Mouse (Mus musculus): Measurements from ENCODE around the gene Cngb1.
"Not testable (repeated sequence)": the region's sequence is repeated elsewhere in the genome, so short reads cannot be mapped to it uniquely, and the experiment has no call there.

Cngb1 gene

DNA sequence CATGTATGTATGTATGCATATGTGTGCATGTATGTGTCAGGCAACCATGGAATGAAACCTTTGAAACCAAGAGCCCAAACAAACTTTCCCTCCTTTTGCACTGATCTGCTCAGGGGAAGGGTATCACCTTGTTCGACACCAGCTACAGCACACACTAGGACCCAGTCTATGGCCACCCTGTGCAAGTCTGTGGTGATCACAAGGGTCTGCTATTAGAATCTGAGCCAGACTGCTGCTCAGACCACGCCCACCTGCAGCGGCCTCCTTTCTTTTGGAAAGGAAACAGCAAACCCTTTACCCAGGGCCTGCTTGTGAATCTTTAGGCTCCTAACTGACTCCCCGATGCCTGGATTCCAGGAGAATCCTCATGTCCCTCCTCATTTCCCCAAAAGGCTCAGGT lies 62.5 kb downstream of the Cngb1 start:
- no peak for DNase-seq

DNA sequence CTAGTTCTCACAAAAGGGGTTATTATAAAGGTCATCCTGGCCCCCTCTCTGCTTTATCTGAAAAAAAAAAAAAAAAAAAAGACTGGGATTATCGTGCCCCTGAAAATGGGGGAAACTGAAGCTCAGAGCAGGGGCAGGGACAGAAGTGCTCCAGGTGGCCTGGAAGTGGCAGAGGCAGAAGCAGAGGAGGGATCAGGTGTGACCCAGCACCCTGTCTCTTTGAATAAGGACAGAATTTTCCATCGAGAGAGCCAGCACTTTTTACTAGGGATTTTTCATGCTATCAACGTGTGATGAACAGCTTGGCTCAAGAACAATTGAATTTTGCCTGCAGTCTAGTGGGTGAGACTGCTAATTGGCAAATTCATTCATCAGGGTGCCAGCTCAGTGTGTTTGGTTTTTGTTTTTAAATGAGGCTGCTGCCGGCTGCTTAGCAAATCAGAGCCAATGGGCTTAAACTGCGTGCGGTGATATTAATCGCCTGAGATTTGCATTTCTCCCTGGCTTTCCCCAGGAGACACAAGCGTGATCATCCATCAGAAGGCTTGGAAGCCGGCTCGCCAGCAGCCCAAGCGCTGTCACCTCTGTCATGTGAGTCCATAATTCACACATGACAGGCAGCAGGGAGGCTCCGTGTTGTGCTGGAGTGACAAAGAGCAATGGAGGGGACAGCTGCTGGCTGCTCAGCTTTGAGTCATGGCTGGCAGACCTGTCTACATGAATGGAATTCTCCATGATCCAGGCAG lies 63.4 kb downstream of the Cngb1 start:
- peak; percentile 37 to 61 for DNase-seq

GRCm38 (mm10) chr8:95242099-95242825 lies 64.1 kb downstream of the Cngb1 start:
- DNase-seq = no peak

DNA sequence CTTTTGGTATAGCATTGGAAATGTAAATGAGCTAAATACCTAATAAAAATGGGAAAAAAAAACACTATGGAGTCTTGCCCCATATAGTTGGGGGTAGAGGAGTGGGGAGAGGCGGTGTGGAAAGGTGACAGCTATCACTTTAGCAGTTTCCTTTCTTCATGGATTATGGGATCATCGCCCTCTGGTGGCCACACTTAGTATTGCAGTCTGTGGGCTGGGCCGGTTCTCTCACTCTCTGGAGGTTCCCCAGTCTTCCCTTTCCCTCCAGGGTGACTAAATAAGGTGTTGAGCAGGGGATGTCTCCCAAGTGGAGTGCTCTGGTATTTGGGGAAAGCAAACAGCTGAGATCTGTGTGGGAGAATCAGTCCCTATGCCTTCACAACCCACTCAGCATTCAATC lies 70.7 kb downstream of the Cngb1 start:
- peak; percentile 86 to 90 for DNase-seq

DNA sequence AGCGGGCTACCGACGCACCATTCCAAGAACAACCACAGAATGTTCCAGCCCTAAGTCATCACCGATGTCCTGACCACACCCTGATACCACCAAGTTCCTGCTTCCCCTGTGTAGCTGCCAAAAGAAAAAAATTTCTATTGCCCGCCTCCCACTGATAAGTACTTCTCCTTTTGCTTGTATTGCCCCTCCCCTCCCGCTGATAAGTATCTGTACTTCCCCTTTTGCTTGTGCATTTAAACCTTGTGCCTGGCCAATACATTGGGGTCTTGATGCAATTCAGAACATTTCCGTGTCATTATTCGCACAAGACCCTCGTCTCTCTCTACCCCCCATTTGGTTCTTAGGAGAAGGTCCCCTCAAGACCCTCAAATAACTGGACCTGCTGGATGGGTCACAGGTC lies 76.3 kb downstream of the Cngb1 start:
- not testable (repeated sequence) for DNase-seq

- no peak for DNase-seq
These were observed 79.3 kb downstream of the Cngb1 start for GRCm38 (mm10) chr8:95227151-95227468.

- DNase-seq = no peak
These were observed 79.9 kb downstream of the Cngb1 start for GRCm38 (mm10) chr8:95226251-95227150.

DNA sequence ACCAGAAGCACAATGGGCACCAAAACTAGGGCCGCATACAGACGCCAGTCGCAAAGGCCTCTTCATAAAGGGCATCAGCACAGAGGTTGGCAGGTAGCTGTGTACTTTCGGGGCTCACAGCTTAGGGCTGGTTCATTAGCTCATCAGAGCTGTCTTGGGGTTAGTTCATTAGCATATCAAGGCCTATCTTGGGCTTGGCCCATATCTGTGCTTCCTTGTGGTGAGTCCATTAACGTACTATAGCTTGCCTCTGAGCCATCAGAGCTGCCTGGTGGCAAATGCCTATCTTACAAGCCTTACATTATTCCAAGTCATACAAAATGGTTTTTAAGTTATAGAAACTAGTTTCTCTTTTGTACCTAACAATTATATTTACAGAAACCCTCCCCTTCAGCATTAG lies 82.4 kb downstream of the Cngb1 start:
- DNase-seq = no peak

DNA sequence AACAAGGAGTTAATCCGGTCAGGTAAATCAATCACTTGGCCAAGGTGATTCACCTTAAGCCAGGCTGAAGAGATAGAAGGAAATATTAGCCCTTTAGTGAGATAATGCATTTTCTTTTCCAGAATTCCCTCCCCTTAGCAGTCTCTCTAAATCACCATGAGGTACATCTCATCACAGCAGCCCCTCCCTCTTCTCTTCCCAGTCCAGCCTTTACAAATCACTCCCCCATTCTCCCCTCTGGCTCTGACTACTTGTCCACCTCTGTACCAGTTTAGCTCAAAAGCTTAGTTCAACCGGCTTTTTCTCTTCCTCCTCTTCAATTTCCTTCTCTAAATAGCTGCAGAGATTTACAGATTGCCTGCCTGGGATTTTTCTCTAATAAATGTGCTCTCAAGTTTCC lies 85.3 kb downstream of the Cngb1 start:
- no peak for DNase-seq

- no peak for DNase-seq
These were observed 85.8 kb downstream of the Cngb1 start for GRCm38 (mm10) chr8:95220571-95220998.

- no peak for DNase-seq
These were observed 86.8 kb downstream of the Cngb1 start for GRCm38 (mm10) chr8:95219623-95220022.

DNA sequence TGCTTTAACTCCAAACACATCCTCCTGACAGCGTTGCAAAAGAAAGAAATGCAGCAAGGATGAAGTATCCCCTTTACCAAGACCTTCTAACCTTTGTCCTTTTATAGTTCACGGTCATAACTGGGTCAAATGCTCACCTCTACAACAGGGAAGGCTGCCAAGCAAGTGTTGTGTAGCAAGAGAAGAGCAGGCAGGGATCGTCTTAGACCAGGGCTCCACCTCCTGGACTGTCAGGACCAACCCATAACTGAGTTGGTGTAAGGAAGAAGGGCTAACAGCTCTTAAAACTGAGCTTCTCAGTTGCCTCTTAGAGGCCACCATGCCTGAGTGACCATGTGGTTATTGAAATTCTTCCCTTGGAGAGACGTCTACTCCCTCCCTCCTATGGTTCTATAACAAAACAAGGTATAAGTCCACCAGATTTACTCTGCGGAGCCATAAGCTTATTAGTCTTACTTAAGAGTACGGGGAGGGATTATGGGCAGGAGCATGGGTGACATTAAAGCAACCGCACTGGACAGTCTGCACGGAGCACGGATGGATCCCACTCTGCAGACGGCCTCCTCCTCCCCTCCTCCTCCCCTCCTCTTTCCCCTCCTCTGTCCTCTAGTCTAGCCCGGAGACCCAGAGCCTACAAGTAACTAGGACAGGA lies 90.5 kb downstream of the Cngb1 start:
- DNase-seq = no peak

DNA sequence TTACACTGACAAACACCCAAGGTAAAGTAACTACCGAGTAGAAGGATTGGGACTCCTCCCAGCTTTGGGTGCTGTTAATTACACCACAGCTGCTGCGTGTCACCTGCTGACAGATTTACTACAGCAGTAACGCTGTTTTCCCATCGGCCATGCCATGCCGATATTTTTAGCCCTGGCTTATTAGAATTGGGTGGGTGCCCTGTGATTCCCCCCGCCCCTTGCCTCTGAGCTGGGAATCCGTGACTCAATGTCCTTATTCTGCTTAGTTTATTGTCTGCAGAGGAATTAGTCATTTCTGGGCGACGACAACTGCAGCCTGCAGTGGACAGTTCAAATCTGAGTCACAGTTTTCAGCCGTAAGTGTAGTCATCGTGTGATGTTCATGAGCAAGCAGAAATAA lies 96.5 kb downstream of the Cngb1 start:
- no peak for DNase-seq

DNA sequence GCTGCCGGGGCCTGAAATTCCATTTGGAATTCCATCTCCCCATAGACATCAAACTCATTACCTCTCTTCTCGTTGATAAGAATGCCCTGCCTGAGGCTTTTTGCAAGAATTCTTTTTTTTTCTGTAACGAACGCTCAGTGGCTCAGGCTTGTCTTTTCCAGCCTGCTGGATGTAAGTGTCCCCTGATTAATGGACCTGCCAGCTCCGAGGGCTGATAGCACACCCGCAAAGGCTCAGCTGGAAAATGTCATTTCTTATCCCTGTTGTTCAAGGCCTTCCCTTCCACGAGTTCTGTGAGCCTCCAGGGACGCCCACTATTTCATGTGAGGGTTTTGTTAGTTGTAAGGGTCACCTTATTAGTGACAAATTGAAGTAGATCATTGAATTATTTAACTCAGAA lies 100.4 kb downstream of the Cngb1 start:
- DNase-seq = no peak

GRCm38 (mm10) chr8:95204039-95204380 lies 102.4 kb downstream of the Cngb1 start:
- peak; percentile 84 to 86 for DNase-seq

DNA sequence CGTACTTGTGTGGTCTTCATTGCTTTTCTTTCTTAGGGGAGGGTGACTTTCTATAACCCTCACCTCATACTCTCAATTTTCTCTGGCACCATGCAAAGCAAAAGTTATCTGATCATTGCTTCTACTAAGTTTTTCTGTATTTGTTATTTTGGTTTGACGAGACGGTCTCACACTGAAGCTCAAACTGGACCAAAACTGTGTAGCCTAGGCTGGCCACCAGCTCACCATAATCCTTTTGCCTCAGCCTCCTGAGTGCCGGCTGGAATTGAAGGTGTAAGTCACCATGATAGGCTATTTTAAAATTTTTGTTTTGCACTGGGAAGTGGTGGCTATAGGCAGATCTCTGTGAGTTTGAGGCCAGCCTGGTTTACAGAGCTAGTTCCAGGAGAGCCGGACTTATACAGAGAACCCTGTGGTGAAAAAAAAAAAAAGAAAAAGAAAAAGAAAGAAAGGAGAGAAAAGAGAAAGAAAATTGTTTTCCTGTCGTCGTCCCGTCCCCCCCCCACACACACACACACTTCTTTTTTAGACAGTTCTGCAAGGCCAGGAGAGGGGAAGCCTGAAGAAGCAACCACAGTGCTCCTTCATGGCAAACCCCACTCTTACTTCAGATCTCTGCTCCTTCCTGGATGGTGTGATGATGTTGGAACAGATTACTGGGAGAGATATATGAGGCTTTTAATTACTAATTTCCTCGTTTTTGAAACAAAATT lies 102.9 kb downstream of the Cngb1 start:
- no peak for DNase-seq

GRCm38 (mm10) chr8:95202649-95203275 lies 103.6 kb downstream of the Cngb1 start, which contains the start of gene Kifc3:
TSS of gene Kifc3 (minus strand) at chr8:95202812.
- no peak for DNase-seq

DNA sequence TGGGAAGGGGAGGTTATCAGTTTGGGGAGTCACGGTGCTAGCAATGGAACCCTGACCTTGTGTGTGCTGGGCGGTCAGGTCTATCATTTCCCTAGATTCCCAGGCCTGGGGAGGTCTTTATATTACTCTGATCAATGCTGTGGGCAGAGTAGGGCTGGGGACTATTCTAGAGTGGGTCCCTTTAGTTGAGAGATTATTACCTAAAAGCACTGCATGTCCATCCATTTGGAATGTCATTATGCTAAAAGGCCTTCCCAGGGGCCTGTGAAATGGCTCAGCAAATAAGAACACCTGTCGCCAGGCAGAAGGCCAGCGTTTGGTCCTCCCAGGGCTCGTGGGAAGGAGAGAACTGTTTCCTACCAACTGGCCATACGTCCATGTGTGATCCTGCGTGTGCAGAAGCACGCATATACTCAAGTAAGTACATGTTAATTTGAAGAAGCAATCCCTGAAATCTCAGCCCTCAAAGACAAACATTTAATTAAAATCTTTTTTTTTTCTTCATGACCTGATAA lies 104.3 kb downstream of the Cngb1 start:
- DNase-seq = peak; percentile 47 to 53

- DNase-seq = no peak
These were observed 104.9 kb downstream of the Cngb1 start for GRCm38 (mm10) chr8:95201491-95201890.

DNA sequence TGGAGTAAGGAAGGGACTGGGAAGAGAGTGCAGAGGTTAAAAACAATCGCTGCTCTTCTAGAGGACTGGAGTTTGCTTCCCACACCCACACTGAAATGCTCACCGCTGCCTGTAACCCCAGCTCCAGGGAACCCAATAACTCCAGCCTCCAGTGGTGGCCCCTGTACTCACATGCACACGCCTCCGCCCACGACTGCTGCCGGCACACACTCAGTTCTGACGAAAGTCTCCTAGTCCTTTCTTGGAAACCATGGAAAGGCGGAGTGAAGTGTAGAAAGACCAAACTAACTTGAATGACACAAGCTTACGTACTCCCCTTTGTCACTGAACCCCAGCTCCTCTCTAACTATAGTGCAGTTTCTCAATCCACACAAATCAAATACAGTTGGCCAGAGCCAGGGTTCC lies 106.4 kb downstream of the Cngb1 start:
- DNase-seq = no peak

GRCm38 (mm10) chr8:95195728-95196127 lies 110.7 kb downstream of the Cngb1 start:
- DNase-seq = no peak
